Mouse (Mus musculus) liver, adult 2 months (tissue): Measurements from ENCODE around the gene Ift140.

Experiments
- CTCF ChIP-seq: fragments of 200-500 bp; IDR thresholded peaks from 2 replicates; pipeline ENCODE4 v1.5.1; 2011; ENCODE audit warnings: low read depth, low read length, control low read depth
- POLR2A ChIP-seq: fragments of 200-500 bp; IDR thresholded peaks from 2 replicates; pipeline ENCODE4 v1.6.1; 2011; ENCODE audit warnings: low read length, control low read depth; ENCODE audit not compliant: insufficient read depth; ENCODE audit errors: extremely low read depth

- TF ChIP-seq POLR2A (0 out of 2 replicates have a peak, but pooled peaks have one; percentile 17), CTCF (no peak)
Observed at GRCm38 (mm10) chr17:25115664-25116432, 100.0 kb downstream of the Ift140 start, which contains the start of gene Telo2.
